Mouse (Mus musculus): ENCODE measurements around the gene Nap1l4. TPM values are rescaled to one million over a fixed set of nuclear protein-coding genes. Genes with fewer than 3 reads are reported as not detected.
"Not testable (repeated sequence)": the region's sequence is repeated elsewhere in the genome, so short reads cannot be mapped to it uniquely, and the experiment has no call there.

Nap1l4 gene
- total RNA-seq (2021) = 100 to 1,000 TPM; 130 to 138 TPM
- long read RNA-seq, experiment 1, transcript Nap1l4-201 (16 exons, 2,285 nt) = major isoform, 26 of 66 reads
- long read RNA-seq, experiment 1, transcript Nap1l4-206 (15 exons, 2,259 nt) = minor isoform, 21 of 66 reads
- long read RNA-seq, experiment 1, partial matches to known transcripts = 7 of 66 reads
- long read RNA-seq, experiment 1, other reads (novel, unspliced or antisense) = 11 of 66 reads
- long read RNA-seq, experiment 2, transcript Nap1l4-206 (15 exons, 2,259 nt) = major isoform, 35 of 98 reads
- long read RNA-seq, experiment 2, transcript Nap1l4-201 (16 exons, 2,285 nt) = minor isoform, 33 of 98 reads
- long read RNA-seq, experiment 2, partial matches to known transcripts = 14 of 98 reads
- long read RNA-seq, experiment 2, other reads (novel, unspliced or antisense) = 16 of 98 reads

DNA sequence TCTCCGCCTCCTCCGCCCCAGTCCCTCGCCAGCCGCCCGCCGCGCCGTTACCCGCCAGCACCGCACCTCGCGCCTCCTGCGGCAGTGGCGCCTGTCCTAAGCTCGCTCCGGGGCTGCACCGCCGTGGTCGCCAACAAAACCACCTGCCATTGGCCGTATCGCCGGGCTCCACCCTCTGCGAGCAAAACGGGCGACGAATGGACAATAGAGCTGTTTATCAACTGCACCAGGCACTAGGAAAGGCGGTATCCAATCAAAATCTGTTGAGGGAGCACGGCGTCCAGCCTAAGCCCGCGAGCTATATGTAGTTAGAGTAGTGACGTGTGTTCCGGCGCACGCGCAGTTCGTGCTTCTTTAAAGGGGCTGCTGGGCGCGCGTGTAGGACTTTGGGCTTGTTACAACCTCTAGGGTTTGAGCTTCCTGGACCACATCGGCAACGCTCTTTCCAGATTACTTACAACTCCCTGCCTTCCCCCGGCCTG lies at the start of gene Nap1l4:
Nap1l4 (minus strand) TSS at position 131 of the 482 bp plus-strand sequence.
- DNase-seq (ENCODE audit: low spot score in 2 of 2) = peak; percentile 100

GRCm38 (mm10) chr7:143594865-143595264 lies 46.0 kb upstream of the Nap1l4 start:
- DNase-seq (ENCODE audit: low spot score in 2 of 2) = no peak

- DNase-seq (ENCODE audit: low spot score in 2 of 2) = no peak
Observed at GRCm38 (mm10) chr7:143592255-143592654, 43.3 kb upstream of the Nap1l4 start.

- no peak for DNase-seq (ENCODE audit: low spot score in 2 of 2)
Observed at GRCm38 (mm10) chr7:143588006-143588405, 39.1 kb upstream of the Nap1l4 start.

DNA sequence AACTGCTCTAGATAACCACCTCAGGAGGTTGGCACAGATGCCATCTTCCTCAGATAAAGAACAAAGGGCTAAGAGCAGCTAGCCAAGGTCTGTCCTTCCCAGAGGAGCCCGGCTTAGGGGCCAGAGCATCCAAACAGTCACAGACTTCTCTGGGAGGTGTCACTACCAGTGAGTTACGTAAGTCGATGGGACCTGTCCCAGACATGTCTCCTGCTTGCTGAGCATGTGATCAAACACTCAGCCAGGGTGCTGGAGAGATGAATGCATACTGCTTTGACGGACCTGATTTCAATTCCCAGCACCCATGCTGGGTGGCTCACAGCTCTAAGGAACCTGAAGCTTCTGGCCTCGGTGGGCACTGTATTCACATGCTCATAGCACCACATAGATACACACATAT lies 38.7 kb upstream of the Nap1l4 start:
- DNase-seq (ENCODE audit: low spot score in 2 of 2) = no peak

DNA sequence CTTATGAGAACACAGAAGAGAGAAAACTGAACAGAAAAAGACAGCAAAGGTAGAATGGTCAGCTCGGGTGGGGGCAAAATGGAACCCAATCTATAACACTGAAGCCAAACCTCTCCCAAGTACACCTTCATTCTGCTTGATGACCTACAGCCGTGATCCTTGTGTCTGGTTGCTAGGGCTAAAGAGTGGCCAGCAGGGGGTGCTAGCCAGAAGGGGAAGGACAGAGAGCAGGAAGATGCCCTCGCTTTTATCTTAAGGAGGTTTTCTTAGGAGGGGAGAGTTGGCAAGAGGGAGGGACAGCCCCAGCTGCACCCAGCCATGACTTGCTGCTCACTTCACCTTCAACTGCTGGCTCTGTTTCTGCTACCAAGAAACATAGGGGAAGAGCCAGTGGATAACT lies 35.0 kb upstream of the Nap1l4 start:
- peak; percentile 16 to 34 for DNase-seq (ENCODE audit: low spot score in 2 of 2)

DNA sequence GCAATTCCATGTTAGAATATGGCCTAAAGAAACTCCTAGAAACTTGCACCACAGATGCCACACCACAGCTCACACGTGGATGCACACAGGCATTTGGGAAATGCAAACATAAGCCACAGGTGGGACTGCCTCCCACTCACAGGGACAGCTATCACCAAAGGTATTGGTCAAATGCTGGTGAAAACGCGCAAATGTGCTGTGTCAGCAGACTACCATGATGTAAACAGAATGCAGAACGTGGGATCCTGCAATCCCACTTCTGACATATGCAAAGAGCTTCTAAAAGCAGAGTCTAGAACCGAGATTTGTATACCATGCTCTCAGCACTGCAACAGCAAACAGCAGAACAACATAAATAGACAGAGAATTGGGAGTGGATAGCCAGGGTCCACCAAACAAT lies 34.1 kb upstream of the Nap1l4 start:
- no peak for DNase-seq (ENCODE audit: low spot score in 2 of 2)

DNA sequence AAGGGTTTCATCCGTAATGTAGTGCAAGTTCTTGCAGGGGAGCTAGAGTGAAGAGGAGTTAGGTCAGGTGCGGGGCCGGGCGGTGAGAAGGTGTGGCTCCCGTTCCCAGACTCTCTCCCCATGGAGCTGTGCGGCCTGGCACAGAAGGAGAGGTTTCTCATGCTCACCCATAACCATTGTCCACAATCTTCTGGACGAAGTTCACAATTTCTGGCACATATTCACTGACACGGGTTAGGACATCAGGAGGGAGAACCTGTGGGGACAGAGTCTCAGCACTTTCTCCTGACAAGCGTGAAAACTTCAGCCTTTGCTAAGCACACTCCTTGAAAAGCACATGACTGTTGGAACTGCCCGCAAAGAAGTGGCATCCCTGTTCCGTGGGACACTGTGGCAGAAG lies 26.8 kb upstream of the Nap1l4 start:
- DNase-seq (ENCODE audit: low spot score in 2 of 2) = no peak

GRCm38 (mm10) chr7:143565648-143566039 lies 16.7 kb upstream of the Nap1l4 start:
- DNase-seq (ENCODE audit: low spot score in 2 of 2) = no peak

DNA sequence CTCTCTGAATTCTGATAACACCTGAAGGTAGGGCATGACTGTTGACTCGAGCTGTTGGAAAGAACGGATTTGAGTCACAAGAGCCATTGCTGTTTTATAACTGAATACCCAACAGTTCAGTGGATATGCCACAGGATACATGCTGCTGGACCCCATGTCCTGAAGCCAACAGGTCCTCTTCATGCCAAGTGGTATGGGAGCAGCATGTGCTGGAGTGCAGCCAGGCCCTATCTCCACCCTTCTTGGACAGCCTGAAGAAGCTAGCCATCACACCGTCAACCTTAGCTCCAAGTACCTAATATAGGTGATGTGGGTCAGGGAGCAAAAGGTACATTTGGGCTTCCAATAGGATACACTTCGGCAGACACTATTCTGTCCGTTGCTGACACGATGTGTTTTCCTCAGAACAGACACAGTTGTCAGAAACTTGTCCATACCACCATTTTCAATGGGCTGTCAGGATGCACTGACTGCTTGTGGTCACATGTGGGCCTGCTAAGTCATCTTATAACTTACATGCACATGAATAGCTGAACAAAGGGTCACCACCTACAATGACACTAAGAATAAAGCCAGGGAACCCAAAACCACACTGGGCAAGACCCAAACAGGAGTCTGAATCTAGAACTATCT lies 16.2 kb upstream of the Nap1l4 start:
- no peak for DNase-seq (ENCODE audit: low spot score in 2 of 2)

- no peak for DNase-seq (ENCODE audit: low spot score in 2 of 2)
Observed at GRCm38 (mm10) chr7:143563787-143564186, 14.9 kb upstream of the Nap1l4 start.

GRCm38 (mm10) chr7:143557616-143558015 lies 8.7 kb upstream of the Nap1l4 start:
- no peak for DNase-seq (ENCODE audit: low spot score in 2 of 2)

DNA sequence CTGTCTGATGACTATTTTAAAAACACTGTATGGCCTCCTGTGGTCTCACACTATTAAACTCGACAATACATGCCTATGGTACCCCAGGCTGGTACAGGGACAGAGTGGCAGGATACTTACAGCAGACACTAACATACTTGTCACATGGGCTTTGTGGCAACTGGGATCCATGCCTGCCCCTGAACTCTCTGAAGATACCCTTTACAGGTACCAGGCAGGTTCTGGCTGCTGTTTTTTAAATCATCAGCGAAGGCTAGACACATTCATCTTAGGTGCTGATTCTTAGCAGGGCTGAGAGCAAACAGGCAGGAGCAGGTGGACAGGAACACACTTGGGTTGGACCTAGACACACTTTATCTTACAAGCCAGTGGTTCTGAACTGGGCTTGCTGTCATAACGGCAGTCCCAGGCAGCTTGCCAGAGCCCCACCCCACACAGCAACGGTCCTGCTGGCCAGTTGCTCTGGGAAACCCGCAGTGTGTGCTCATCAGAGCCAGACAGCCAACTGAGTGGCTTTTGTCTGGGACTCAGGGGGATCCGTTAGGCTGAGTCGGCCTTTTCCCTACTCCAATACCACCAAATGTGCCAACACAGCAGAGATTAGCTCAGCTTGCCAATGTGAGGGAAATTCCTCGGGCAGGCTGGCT lies 8.2 kb upstream of the Nap1l4 start:
- peak; percentile 24 to 47 for DNase-seq (ENCODE audit: low spot score in 2 of 2)

DNA sequence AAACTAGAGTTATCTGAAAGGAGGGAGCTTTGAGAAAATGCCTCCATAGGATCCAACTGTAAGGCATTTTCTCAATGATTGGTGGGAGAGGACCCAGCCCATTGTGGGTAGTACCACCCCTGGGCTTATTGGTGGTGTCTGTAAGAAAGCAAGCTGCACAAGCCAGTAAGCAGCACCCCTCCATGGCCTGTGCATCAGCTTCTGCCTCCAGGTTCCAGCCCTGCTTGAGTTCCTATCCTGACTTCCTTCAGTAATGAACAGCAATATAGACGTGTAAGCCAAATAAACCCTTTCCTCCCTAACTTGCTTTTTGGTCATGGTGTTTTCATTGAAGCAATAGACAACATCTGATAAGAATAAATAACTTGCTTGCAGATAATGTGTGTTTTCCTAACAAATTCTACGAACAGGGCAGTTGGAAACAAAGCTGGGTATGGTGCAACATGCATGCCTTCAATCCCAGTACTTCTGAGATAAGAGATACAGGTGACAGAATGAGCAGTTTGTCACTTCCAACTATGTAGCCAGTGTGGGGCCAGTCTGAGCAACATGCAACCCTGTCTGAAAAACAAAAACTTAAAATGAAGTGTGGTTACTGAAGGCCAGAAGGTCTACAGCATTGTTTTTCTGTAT lies 798 bp upstream of the Nap1l4 start:
- DNase-seq (ENCODE audit: low spot score in 2 of 2) = no peak

DNA sequence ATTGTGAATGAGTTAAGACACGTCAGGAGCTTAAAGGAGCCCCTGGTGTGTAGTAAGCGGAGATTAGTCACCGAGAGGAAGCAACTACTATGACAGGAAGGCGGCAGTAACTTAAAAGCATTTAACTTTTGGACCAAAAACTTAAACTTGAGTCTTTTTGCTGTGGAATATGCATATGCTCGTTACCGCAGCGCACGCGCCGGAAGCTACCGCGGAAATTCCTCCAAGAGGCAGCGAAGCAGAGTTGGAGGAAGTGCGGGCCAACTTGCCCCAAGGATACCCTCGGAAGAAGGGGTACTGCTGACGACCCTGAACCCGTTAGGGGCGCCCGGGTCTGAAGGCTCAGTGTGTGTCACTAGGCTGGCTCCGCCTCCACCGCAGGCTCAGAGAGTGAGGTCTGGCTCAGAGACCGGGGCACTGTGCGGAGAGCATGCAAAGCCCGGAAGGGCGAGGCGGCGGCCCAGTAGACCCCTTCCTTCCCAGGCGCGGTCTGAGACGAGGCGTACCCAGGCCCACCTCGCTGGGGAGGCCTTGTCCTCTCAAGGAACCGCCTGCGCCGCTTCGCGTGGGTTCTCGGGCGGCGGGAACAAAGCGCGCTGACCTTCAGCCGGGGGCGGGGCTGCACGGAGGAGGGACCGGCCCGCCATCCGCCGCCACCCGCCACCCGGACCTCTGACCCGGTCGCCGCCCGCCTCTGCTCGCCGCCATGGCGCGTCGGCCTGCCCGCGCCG lies 510 bp downstream of the Nap1l4 start:
- DNase-seq (ENCODE audit: low spot score in 2 of 2) = peak; percentile 40 to 48

DNA sequence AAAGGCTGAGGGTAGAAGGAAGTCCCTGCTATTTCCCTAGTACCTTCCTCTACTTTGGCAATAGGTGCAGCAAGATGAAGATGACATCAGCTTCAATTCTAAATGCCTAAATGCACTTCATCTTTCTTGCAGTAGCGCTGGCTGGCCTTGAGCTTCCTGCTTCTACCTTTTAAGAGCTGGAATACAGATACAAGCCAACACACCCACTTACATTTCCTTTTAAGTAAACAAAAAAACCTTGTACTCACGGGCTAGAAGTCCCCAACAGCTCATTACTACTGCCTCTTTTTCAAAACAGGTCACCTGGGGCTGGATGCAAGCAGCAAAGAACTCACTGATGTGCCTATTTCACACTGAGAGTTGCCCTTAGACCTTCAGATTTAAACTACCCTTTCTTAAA lies 2.4 kb downstream of the Nap1l4 start:
- DNase-seq (ENCODE audit: low spot score in 2 of 2) = no peak

DNA sequence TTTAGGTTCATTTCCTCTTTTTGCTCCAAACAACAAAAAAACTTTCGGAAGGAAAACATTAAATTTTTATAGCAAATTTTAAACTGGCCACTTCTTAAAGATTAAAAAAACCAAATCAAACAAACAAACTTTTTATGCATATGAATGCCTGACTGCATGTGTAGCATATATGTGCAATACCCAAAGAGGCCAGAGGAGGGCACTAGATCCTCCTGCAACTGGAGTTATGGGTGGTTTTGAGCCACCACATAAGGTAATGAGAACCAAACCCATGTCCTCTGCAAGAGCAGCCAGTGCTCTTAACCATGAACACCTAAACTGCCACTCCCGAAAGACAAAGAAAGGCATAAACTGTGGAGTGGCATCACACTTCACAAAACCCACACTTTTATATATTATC lies 4.5 kb downstream of the Nap1l4 start:
- DNase-seq (ENCODE audit: low spot score in 2 of 2) = no peak

- DNase-seq (ENCODE audit: low spot score in 2 of 2) = no peak
Observed at GRCm38 (mm10) chr7:143538671-143539070, 10.2 kb downstream of the Nap1l4 start.

DNA sequence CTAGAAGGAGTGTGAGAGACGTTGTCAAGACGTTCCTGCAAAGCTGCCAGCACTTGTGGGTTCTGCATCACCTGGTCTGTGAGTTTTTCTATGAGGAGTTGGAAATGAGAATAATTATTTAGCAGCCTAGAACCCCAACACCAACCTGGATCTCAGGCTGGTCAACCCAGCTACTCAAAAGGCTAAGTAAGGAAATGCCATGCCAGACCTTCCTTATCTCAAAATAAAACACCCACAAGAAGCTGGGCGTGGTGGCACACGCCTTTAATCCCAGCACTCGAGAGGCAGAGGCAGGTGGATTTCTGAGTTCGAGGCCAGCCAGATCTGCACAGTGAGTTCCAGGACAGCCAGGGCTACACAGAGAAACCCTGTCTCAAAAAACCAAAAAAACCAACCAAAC lies 10.7 kb downstream of the Nap1l4 start:
- DNase-seq (ENCODE audit: low spot score in 2 of 2) = not testable (repeated sequence)

DNA sequence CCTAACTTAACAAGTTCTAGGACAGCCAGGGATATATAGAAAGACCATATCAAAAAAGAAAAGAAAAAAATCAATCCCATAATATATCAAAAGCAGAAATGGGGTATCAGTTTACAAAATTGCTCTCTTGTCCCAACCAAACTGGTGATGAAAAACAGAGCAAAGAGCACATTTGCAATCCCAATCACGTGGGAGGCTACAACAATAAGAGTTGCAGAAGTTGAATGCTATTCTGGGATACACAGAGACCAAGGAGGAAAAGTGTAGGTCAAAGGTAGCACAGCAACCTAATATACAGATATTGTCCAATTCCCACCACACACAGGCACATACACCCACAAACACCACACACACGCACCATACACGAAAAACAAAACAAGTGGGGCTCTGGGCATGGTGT lies 12.7 kb downstream of the Nap1l4 start:
- DNase-seq (ENCODE audit: low spot score in 2 of 2) = no peak

GRCm38 (mm10) chr7:143533284-143533683 lies 15.6 kb downstream of the Nap1l4 start:
- no peak for DNase-seq (ENCODE audit: low spot score in 2 of 2)
